Mouse (Mus musculus): Measurements from ENCODE around the gene Dact1.

DNA sequence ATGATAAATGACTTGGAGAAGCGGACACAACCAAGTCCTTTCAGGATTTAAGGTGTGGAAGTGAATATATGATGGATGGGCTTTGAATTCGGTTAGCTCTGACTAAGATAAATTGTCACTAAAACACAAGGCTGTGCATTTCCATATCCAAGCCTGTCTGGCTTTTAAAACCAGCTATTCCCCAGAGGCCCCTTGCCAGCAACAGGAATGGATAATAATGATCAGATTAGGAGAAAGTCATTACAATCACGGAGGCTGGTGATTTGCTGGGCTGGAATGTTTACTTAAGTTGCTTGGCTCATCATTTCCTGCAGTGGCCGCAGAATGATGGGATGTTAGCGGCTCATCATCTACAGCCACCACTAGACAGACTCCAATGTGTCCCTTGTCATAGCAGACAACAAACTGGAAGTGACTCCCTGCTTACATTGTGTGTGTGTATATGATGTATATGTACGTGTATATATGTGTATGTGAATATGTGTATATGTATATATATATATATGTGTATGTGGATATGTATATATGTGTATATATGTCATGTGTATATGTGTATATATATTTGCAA, 28.3 kb downstream of the Dact1 start:
- TF ChIP-seq CTCF (IDR thresholded peaks at IDR 0.05; ENCODE audit: low read depth) (no peak), EP300 (IDR thresholded peaks at IDR 0.05; ENCODE audit: low read depth) (no peak)

All from liver, embryonic 14.5 days (tissue).